Mouse (Mus musculus): ENCODE results near the gene Mon1a. TPM values are rescaled to one million over a fixed set of nuclear protein-coding genes. Genes with fewer than 3 reads are reported as not detected.

The Mon1a gene
- 10 to 100 TPM; 26.9 to 27.6 TPM for total RNA-seq (2021)
- long read RNA-seq, experiment 1, transcript Mon1a-201 (6 exons, 2,042 nt), result major isoform, 25 of 35 reads
- long read RNA-seq, experiment 1, partial matches to known transcripts, result 4 of 35 reads
- long read RNA-seq, experiment 1, other reads (novel, unspliced or antisense), result 5 of 35 reads
- long read RNA-seq, experiment 2, transcript Mon1a-201 (6 exons, 2,042 nt), result major isoform, 18 of 35 reads
- long read RNA-seq, experiment 2, partial matches to known transcripts, result 7 of 35 reads
- long read RNA-seq, experiment 2, other reads (novel, unspliced or antisense), result 10 of 35 reads

DNA sequence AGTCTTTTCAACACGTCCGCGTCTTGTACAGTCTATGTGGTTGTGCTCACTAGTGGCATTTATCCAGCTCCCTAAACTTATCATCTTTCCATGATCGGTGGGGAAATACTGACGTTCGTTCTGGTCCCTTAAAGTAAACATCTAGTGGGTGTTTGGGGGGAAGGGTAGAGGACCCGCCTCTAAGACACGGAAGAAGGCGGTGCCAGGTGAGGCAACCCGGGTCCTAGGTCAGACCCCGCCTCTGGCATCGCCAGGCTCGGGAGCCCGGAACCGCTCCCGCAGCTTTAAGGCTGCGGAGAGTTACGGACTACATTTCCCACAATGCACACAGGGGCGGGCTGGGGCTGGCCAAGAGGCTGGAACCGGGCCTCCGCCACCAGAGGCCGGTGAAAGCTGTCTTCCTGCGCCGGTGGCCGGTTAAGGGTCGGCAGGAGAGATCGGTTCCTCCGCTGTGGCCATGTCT is at the start of gene Mon1a:
Gene Mon1a (plus strand): TSS at position 348 of the 463 bp plus-strand sequence.
- peak within 1 kb of the TSS; percentile 92 for H3K27ac ChIP-seq
- no peak for TF ChIP-seq CTCF (conservative IDR thresholded peaks at IDR 0.05)
- H3K4me3 ChIP-seq, result peak within 1 kb of the TSS; percentile 98
- peak; percentile 83 to 92 for DNase-seq (ENCODE audit: low spot score in 2 of 2)

DNA sequence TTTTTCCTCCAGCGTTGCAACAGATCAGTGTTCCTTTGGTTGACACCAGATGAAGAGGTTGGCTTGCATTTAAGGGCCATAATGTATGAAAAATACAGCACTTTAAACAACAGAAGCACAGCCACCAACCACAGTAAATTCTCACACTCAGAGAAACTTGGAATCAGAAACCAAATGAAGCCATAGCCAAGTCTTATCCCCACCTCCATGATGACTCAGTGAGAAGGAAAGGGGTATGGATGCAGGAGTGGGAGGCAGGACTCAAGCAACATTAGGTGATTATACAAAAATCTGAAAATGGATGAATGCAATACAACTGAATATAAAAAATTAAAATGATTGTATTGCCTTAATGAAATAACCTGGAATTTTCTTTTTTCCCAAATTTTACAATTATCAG is 49.1 kb upstream of the Mon1a start:
- H3K4me3 ChIP-seq, result no peak overlapping the region
- TF ChIP-seq CTCF (conservative IDR thresholded peaks at IDR 0.05), result no peak
- no peak overlapping the region for H3K27ac ChIP-seq
- DNase-seq (ENCODE audit: low spot score in 2 of 2), result no peak

GRCm38 (mm10) chr9:107842709-107843108 is 45.2 kb upstream of the Mon1a start:
- DNase-seq (ENCODE audit: low spot score in 2 of 2), result no peak

DNA sequence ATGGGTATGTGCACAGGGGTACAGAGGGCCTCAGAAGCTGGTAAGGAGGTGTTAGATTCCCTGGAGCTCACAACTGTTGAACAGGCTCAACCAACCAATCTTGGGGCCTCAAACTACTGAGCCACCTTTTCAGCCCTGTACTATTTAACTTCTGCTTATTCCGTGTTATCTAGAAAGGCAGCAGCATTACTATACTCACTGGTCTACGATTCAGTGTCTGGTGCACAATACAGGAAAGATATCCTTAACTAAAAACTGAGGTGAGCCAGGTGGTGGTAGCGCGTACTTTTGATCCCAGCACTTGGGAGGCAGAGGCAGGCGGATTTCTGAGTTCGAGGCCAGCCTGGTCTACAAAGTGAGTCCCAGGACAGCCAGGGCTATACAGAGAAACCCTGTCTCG is 39.0 kb upstream of the Mon1a start:
- no peak for TF ChIP-seq CTCF (conservative IDR thresholded peaks at IDR 0.05)
- DNase-seq (ENCODE audit: low spot score in 2 of 2), result no peak
- Histone ChIP-seq H3K4me3 (no peak overlapping the region), H3K27ac (no peak overlapping the region)

More at GRCm38 (mm10) chr9:107842709-107843108, 45.2 kb upstream of the Mon1a start:
- no peak overlapping the region for H3K27ac ChIP-seq
- no peak for TF ChIP-seq CTCF (conservative IDR thresholded peaks at IDR 0.05)
- no peak overlapping the region for H3K4me3 ChIP-seq

GRCm38 (mm10) chr9:107858343-107858742 is 29.6 kb upstream of the Mon1a start:
- H3K4me3 ChIP-seq, result no peak overlapping the region
- DNase-seq (ENCODE audit: low spot score in 2 of 2), result no peak
- no peak overlapping the region for H3K27ac ChIP-seq
- TF ChIP-seq CTCF (conservative IDR thresholded peaks at IDR 0.05), result no peak

GRCm38 (mm10) chr9:107864493-107864892 is 23.5 kb upstream of the Mon1a start:
- Histone ChIP-seq H3K27ac (no peak overlapping the region), H3K4me3 (no peak overlapping the region)
- no peak for DNase-seq (ENCODE audit: low spot score in 2 of 2)
- TF ChIP-seq CTCF (conservative IDR thresholded peaks at IDR 0.05), result no peak

DNA sequence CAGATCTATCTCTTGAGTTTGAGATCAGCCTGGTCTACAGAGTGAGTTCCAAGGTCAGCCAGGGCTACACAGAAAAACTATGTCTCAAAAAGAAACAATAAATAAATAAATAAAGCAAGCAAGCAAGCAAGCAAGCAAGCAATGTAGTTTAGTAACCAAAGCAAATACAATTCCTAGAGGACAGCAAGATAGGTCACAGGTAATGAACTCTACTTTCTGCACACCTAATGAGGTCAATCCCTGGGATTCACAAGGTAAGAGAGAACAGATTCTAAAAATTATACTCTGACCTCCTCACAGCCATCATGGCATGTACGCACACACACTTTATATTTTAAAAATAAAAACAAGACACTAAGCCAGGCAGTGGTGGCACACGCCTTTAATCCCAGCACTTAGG is 21.9 kb upstream of the Mon1a start:
- H3K27ac ChIP-seq, result no peak overlapping the region
- H3K4me3 ChIP-seq, result no peak overlapping the region
- DNase-seq (ENCODE audit: low spot score in 2 of 2), result no peak
- no peak for TF ChIP-seq CTCF (conservative IDR thresholded peaks at IDR 0.05)

DNA sequence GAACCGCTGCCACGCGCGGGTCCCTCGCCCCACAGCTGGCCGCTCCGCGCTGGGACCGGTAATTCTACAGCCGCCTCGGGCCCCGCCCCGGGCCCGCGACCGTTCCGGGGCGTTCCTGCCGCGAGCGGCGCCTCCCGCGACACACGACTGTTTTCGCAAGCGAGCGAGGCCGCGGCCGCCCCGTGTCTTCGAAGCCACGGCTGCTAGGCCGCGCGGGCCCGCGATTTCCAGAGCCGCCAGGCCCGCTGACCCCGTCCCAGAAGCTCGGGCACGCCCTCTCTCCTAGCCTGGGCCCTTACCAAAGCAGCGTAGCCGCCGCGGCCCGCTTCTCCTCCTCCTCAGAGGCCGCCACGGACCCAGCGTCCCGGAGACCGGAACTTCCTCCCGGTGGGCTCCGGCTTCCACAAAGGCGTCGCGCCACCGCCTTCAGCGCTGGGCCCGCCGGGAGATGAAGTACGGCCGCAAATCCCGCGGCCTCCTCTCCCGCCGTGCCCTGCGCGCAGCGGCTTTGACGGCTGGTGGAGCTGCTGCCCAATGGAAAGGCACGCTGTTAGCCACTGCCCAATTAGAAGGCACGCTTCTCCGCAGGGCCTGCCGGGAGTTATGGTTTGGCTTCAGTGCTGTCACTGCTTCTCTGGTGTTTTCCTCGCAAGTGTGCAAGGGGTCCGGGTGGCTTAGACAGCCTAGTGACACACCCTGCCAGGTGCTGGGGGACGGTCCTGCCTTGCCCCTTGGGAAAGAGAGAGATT is 15.4 kb upstream of the Mon1a start:
- peak overlapping the region; percentile 86 for H3K4me3 ChIP-seq
- TF ChIP-seq CTCF (conservative IDR thresholded peaks at IDR 0.05), result no peak

GRCm38 (mm10) chr9:107873137-107873536 is 14.8 kb upstream of the Mon1a start, which contains the start of gene Rbm6:
Gene Rbm6, minus strand, starts transcription at chr9:107873237.
- DNase-seq (ENCODE audit: low spot score in 2 of 2), result no peak
- peak within 1 kb of the TSS; percentile 90 for H3K27ac ChIP-seq
- TF ChIP-seq CTCF (conservative IDR thresholded peaks at IDR 0.05), result no peak
- peak within 1 kb of the TSS; percentile 86 for H3K4me3 ChIP-seq

More for the DNA sequence above, 15.4 kb upstream of the Mon1a start:
- peak overlapping the region; percentile 90 for H3K27ac ChIP-seq
- peak; percentile 94 to 97 for DNase-seq (ENCODE audit: low spot score in 2 of 2)

DNA sequence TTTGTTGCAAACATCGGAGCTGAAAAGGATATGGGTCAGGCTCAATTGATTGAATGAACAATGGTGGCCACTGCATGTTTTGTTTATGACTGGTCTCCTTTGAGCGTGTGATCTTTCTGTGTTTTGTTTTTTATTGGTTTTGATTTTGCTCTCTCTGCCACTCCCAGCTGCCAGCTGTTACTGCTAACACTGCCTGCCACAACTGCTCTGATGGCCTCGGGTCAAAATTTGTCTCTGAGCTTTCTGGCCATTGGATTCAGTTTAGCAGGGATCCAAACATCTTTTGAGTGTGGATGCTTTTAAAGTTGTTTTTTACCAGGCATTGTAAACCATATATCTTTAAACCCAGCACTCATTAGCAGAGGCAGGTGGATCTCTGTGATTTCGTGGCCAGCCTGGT is 7.5 kb upstream of the Mon1a start:
- no peak for TF ChIP-seq CTCF (conservative IDR thresholded peaks at IDR 0.05)
- Histone ChIP-seq H3K4me3 (no peak overlapping the region), H3K27ac (no peak overlapping the region)
- no peak for DNase-seq (ENCODE audit: low spot score in 2 of 2)

DNA sequence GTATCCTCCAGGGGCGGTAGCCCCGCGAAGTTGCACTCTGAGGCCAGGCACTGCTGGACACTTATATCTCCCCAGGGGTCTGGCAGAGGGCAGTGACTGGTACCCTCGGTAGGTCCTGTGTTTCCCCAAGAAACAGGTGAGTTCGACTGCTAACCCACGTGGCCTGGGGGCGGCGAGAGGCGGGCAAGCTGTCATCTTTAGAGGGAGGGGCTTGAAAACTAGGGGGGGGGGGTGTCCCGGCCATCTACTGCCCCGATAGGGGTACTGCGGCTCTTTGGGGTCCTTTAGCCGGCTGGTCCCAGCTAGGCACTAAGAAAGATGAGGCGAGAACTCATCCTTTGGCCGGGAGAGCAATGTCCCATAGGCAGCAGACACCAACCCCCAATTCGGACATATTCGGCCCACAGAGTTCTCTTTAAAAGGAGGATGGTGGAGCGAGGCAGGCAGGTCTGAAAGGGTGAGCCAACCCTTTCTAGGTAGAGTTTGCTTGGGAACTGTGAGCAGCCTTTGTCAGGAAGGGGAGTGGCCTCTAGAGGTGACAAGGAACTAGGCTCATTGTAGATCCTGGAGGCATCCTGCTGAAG is 408 bp downstream of the Mon1a start:
- H3K27ac ChIP-seq, result peak overlapping the region; percentile 92
- TF ChIP-seq CTCF (conservative IDR thresholded peaks at IDR 0.05), result peak; percentile 55
- H3K4me3 ChIP-seq, result peak overlapping the region; percentile 98
- no peak for DNase-seq (ENCODE audit: low spot score in 2 of 2)

GRCm38 (mm10) chr9:107890260-107890659 is 2.3 kb downstream of the Mon1a start:
- H3K4me3 ChIP-seq, result no peak overlapping the region
- DNase-seq (ENCODE audit: low spot score in 2 of 2), result no peak
- no peak for TF ChIP-seq CTCF (conservative IDR thresholded peaks at IDR 0.05)
- no peak overlapping the region for H3K27ac ChIP-seq

- TF ChIP-seq CTCF (conservative IDR thresholded peaks at IDR 0.05), result peak; percentile 72
- no peak overlapping the region for H3K4me3 ChIP-seq
- H3K27ac ChIP-seq, result no peak overlapping the region
- DNase-seq (ENCODE audit: low spot score in 2 of 2), result no peak
These were observed 3.1 kb downstream of the Mon1a start for GRCm38 (mm10) chr9:107891023-107891422.

Measured in layer of hippocampus, adult 2 months (tissue).